Mouse (Mus musculus): ENCODE measurements at regions not wholly inside any gene's neighbourhood (a gene's known extent, or its start where the extent isn't known, plus 50 kb on each side); places are given as distances from the start of the nearest gene placed in this dataset.

DNA sequence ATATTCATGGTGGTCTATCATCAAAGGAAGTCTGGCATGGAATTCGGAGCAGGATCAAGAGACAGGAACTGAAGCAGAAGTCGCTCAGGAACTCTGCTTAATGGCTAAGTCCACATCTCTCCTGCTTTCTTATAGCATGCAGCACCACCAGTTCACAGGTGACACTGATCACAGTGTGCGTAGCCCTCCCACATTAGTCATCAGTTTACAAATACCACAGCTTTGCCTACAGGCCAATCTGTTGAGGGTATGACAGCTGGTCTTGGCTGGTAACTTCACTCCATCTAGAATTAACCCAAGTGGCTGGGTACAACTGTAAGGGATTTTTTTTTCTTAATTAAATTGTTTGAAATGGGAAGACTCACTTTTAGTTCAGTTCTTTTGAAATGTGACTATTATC is 1219.1 kb downstream of the A830018L16Rik start:
- TF ChIP-seq EP300 (IDR thresholded peaks at IDR 0.05; ENCODE audit: insufficient read depth, low read depth, low read length) (no peak), CTCF (IDR thresholded peaks at IDR 0.05; ENCODE audit: low read depth, low read length) (no peak), POLR2A (IDR thresholded peaks at IDR 0.05; ENCODE audit: insufficient read depth, low read length) (no peak)
- no peaks in the 10 kb centered on the region for H3K9me3 ChIP-seq (replicated peaks; ENCODE audit: control insufficient read depth, insufficient read depth, low read length, poor library complexity, severe bottlenecking)
- no peaks in the 10 kb centered on the region for H3K27me3 ChIP-seq (ENCODE audit: control insufficient read depth, insufficient read depth, low read length, poor library complexity, severe bottlenecking)
- H3K4me1 ChIP-seq (ENCODE audit: control insufficient read depth, insufficient read depth, low read length): no peaks in the 10 kb centered on the region
- no peak overlapping the region for H3K4me3 ChIP-seq (ENCODE audit: low read depth, low read length)
- H3K36me3 ChIP-seq (ENCODE audit: control insufficient read depth, insufficient read depth, low read length, poor library complexity, severe bottlenecking): no peaks in the 10 kb centered on the region
- no peak overlapping the region for H3K27ac ChIP-seq (ENCODE audit: insufficient read depth, low read length)
- no peak overlapping the region for H3K9ac ChIP-seq (ENCODE audit: low read depth, poor library complexity, severe bottlenecking)

DNA sequence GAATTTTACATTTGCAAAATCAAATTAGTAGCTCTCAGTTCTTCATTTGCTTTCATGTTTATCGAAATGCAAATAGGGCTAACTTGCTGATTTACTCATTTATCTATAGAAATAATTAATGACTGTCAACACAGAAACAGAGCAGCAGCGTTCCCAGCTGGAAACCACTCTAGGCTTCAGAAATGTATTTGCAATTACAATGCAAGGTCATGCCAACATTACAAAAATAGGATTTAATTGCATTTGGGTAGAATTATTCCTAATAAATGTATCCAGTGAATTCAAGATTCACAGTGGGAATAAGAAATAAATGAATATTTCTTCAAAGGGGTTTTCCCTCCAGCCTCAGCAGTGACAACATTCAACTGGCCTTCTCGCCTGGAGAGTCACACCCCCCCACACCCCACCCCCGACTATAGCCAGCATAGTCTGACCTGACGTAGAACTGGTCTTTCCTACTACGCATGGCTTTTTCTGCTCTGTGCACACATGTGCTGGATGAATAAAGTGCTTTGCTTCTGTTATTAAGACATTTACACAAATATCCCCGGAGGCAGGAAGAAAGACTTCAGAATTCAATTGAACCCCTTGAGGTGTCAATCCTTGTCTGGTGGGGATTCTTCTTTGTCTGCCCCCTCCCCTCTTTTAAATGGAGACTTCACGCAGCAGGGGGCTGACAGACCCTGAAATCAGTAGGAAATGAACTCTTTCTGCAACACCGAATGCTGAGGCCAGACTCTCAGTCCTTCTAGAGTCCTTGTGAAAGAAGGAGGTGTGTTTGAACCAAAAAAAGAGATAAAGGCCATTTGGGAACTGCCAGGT is 1222.6 kb downstream of the A830018L16Rik start:
- no peaks in the 10 kb centered on the region for H3K4me1 ChIP-seq (ENCODE audit: control insufficient read depth, insufficient read depth, low read length)
- H3K27me3 ChIP-seq (ENCODE audit: control insufficient read depth, insufficient read depth, low read length, poor library complexity, severe bottlenecking): no peaks in the 10 kb centered on the region
- H3K9me3 ChIP-seq (replicated peaks; ENCODE audit: control insufficient read depth, insufficient read depth, low read length, poor library complexity, severe bottlenecking): no peaks in the 10 kb centered on the region
- no peaks in the 10 kb centered on the region for H3K36me3 ChIP-seq (ENCODE audit: control insufficient read depth, insufficient read depth, low read length, poor library complexity, severe bottlenecking)
- no peak overlapping the region for H3K4me3 ChIP-seq (ENCODE audit: low read depth, low read length)
- no peak overlapping the region for H3K27ac ChIP-seq (ENCODE audit: insufficient read depth, low read length)
- no peak overlapping the region for H3K9ac ChIP-seq (ENCODE audit: low read depth, poor library complexity, severe bottlenecking)
- TF ChIP-seq CTCF (IDR thresholded peaks at IDR 0.05; ENCODE audit: low read depth, low read length) (no peak), POLR2A (IDR thresholded peaks at IDR 0.05; ENCODE audit: insufficient read depth, low read length) (no peak), EP300 (IDR thresholded peaks at IDR 0.05; ENCODE audit: insufficient read depth, low read depth, low read length) (no peak)

DNA sequence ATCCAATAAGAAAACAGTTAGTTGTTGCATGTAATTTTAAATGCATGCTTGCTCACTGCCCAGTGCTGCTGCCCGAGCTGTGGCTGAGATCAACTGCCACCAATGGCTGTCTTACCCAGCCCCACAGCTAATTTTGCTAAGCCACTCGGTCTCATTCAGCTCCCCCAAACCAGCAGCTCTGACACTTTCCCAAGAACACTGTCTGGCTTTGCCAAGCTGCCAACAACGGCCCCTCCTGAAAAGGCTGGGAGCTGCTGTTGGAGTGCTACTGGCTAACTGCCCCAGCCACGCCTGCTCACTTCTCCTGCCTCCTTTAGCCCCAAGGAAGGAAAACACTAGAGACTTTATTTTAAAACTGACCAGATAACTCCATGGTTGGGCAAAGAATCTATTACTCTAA is 1227.1 kb downstream of the A830018L16Rik start:
- peaks cover 2% of the 10 kb centered on the region; the same call in 1 of the 2 replicates for H3K27me3 ChIP-seq (ENCODE audit: control insufficient read depth, insufficient read depth, low read length, poor library complexity, severe bottlenecking)
- no peak overlapping the region for H3K4me3 ChIP-seq (ENCODE audit: low read depth, low read length)
- no peaks in the 10 kb centered on the region for H3K9me3 ChIP-seq (replicated peaks; ENCODE audit: control insufficient read depth, insufficient read depth, low read length, poor library complexity, severe bottlenecking)
- no peaks in the 10 kb centered on the region for H3K36me3 ChIP-seq (ENCODE audit: control insufficient read depth, insufficient read depth, low read length, poor library complexity, severe bottlenecking)
- no peaks in the 10 kb centered on the region for H3K4me1 ChIP-seq (ENCODE audit: control insufficient read depth, insufficient read depth, low read length)
- H3K9ac ChIP-seq (ENCODE audit: low read depth, poor library complexity, severe bottlenecking): no peak overlapping the region
- H3K27ac ChIP-seq (ENCODE audit: insufficient read depth, low read length): no peak overlapping the region
- TF ChIP-seq CTCF (IDR thresholded peaks at IDR 0.05; ENCODE audit: low read depth, low read length) (no peak), EP300 (IDR thresholded peaks at IDR 0.05; ENCODE audit: insufficient read depth, low read depth, low read length) (no peak), POLR2A (IDR thresholded peaks at IDR 0.05; ENCODE audit: insufficient read depth, low read length) (no peak)

All from ES-Bruce4 (cell line).